Mouse (Mus musculus) limb, embryonic 12.5 days (tissue): ENCODE measurements around the gene Picalm. TPM values are rescaled to one million over a fixed set of nuclear protein-coding genes. Genes with fewer than 3 reads are reported as not detected.

Source experiments
- ATAC-seq: fragments of 200-750 bp; cut with Nextera tagmentation; 2 replicates; pipeline ENCODE4 v1.8.0; 2017; ENCODE audit warnings: low read depth, moderate TSS enrichment; ENCODE audit not compliant: insufficient number of reproducible peaks, insufficient read depth, low FRiP score, low TSS enrichment
- H3K27ac ChIP-seq: fragments of 300-500 bp; sonication (generic); 2 replicates; pipeline ENCODE4 v1.5.1; 2016; ENCODE audit warnings: mild to moderate bottlenecking, moderate library complexity
- H3K27me3 ChIP-seq: fragments of 300-500 bp; sonication (generic); 2 replicates; pipeline ENCODE4 v1.6.1; 2016; ENCODE audit warnings: mild to moderate bottlenecking, moderate library complexity
- H3K36me3 ChIP-seq: fragments of 300-500 bp; sonication (generic); 2 replicates; pipeline ENCODE4 v1.6.1; 2016; ENCODE audit warnings: mild to moderate bottlenecking, moderate library complexity
- H3K4me1 ChIP-seq: fragments of 300-500 bp; sonication (generic); replicated peaks from 2 replicates; pipeline ENCODE4 v1.6.1; 2016
- H3K4me2 ChIP-seq: fragments of 300-500 bp; sonication (generic); 2 replicates; pipeline ENCODE4 v1.6.1; 2016; ENCODE audit warnings: mild to moderate bottlenecking, moderate library complexity
- H3K4me3 ChIP-seq: fragments of 300-500 bp; sonication (generic); replicated peaks from 2 replicates; pipeline ENCODE4 v1.5.1; 2016; ENCODE audit warnings: mild to moderate bottlenecking
- H3K9ac ChIP-seq: fragments of 300-500 bp; sonication (generic); replicated peaks from 2 replicates; pipeline ENCODE4 v1.6.1; 2016; ENCODE audit warnings: mild to moderate bottlenecking, moderate library complexity
- H3K9me3 ChIP-seq: fragments of 300-500 bp; sonication (generic); 2 replicates; pipeline ENCODE4 v1.6.1; 2016; ENCODE audit warnings: mild to moderate bottlenecking, moderate library complexity
- WGBS: fragments of 180-500 bp; shearing (Covaris S2); methylation state at CpG from one replicate; pipeline ENCODE4 v1.1.7; 2016; 5-methylcytosine and 5-hydroxymethylcytosine counted together
- polyA plus RNA-seq: library from polyadenylated mRNA; unstranded; fragments of >200 nt; fragmentation: Nextera tagmentation; extraction: Ambion mirVana; gene quantifications from 2 replicates; pipeline ENCODE4 v1.2.1, GENCODE M21; 2016

The Picalm gene
- polyA plus RNA-seq, 1 experiment from 2014 or later = 45.4 TPM

DNA sequence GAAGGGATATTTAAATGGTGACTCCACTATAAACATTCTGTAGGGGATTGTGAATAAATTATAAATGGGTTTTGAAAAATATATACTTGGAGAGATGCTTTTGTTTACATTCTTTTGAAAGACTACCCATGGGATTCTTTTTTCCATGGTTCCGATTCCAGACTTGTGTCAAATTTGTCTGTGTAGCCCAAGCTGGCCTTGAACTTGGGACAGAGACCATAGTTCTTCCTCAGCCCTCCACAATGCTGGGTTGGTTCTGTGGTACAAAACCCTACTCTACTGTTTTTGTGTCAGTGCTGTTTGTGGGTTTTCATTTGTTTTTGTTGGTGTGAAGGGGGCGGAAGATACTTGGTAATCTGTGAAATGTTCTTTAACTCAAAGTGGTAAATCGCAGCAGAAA, 2.3 kb downstream of the Picalm start:
- Histone ChIP-seq H3K27me3 (no peaks in the 10 kb centered on the region), H3K4me3 (peak overlapping the region; percentile 89), H3K36me3 (no peaks in the 10 kb centered on the region), H3K27ac (no peak overlapping the region), H3K9ac (peak overlapping the region; percentile 96), H3K9me3 (no peaks in the 10 kb centered on the region), H3K4me2 (peak overlapping the region; percentile 70), H3K4me1 (peaks cover 14% of the 10 kb centered on the region)
- 77% methylated on average over 3 of the region's 3 CpGs for WGBS
- ATAC-seq = no peak

DNA sequence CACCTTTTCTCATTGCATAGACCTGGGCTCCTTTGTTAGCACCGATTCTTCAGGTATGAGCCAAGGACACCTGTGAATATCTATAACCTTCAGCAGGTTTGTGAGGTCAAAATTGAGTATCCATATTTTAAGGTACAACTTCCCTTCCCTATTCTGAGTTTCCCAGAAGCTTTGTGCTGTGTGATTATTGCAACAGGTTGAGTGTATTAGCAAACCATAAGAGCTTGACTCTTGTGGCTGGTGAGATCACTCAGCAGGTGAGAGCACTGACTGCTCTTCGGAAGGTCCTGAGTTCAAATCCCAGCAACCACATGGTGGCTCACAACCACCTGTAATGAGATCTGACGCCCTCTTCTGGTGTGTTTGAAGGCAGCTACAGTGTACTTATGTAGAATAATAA, 6.7 kb downstream of the Picalm start:
- H3K4me1 ChIP-seq = peaks cover 9% of the 10 kb centered on the region
- no peak overlapping the region for H3K9ac ChIP-seq
- WGBS = 87% methylated on average over 3 of the region's 3 CpGs
- no peak overlapping the region for H3K4me3 ChIP-seq
- no peaks in the 10 kb centered on the region for H3K27me3 ChIP-seq
- H3K4me2 ChIP-seq = no peak overlapping the region
- no peaks in the 10 kb centered on the region for H3K36me3 ChIP-seq
- H3K9me3 ChIP-seq = no peaks in the 10 kb centered on the region
- no peak overlapping the region for H3K27ac ChIP-seq
- ATAC-seq = no peak

DNA sequence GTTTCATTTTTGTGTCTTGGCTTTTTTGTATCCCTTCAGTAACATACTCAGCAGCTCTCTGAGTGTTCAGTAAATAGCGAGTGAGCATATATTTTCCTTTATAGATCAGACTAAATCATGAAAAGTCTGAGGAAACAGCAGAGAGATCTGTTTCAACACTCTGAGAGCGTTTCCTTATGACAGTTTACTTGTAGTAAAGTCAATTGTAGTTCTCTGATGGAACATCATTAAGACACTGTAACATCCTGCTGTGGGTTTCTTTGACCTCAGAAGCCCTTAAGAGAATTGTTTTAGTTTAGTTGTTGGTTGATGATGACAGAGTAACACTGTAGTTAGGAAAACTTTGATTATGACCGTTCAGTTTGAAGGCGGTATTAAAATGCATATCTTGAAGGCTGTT, 8.3 kb downstream of the Picalm start:
- no peaks in the 10 kb centered on the region for H3K36me3 ChIP-seq
- 83% methylated on average over 4 of the region's 4 CpGs for WGBS
- H3K4me2 ChIP-seq = no peak overlapping the region
- H3K4me1 ChIP-seq = 0 out of 2 replicates have a peak, but pooled peaks cover 3% of the 10 kb centered on the region
- ATAC-seq = no peak
- no peak overlapping the region for H3K27ac ChIP-seq
- H3K4me3 ChIP-seq = no peak overlapping the region
- H3K27me3 ChIP-seq = no peaks in the 10 kb centered on the region
- no peak overlapping the region for H3K9ac ChIP-seq
- H3K9me3 ChIP-seq = no peaks in the 10 kb centered on the region

DNA sequence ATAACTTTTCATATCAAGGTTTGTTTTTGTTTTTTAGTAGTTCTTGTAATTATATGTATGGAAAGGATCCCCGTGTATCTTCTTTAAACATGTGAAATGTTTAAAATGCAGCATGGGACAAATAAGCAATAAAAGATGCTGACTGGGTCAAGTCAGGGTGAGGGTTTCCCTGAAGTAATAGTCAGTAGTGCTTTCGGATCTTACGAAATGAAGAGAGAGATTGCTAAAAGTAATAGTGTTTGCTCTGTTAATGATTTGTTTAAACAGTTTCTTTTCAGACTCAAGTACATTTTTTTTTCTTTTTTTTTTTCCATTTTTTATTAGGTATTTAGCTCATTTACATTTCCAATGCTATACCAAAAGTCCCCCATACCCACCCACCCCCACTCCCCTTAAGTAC, 10.3 kb downstream of the Picalm start:
- peaks cover 4% of the 10 kb centered on the region; the same call in 1 of the 2 replicates for H3K4me1 ChIP-seq

DNA sequence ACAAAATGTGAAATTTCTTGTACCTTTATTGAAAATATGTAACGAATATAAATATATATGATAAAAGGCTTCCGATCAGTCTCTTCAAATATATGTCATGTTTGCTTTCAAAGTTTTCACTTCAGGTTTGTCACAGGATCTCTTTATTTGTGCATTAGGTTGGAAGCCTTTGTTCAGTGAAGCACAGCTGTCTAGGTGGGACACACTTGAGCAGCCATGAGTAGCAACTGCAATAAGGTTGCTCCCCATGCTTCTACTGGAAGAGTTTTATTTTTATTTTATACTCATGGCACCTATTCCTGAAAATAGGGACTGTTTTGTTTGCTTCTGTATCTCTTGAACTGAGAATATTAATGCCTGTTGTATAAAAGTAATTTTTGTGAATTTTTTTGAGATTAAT, 14.3 kb downstream of the Picalm start:
- Histone ChIP-seq H3K4me2 (no peak overlapping the region), H3K27ac (no peak overlapping the region), H3K36me3 (no peaks in the 10 kb centered on the region), H3K9me3 (no peaks in the 10 kb centered on the region), H3K9ac (no peak overlapping the region), H3K27me3 (no peaks in the 10 kb centered on the region), H3K4me1 (peaks cover 15% of the 10 kb centered on the region), H3K4me3 (no peak overlapping the region)
- WGBS = 94% methylated on average over 2 of the region's 2 CpGs
- no peak for ATAC-seq

More for the DNA sequence above, 10.3 kb downstream of the Picalm start:
- ATAC-seq = no peak
- no peak overlapping the region for H3K9ac ChIP-seq
- no peak overlapping the region for H3K4me2 ChIP-seq
- H3K9me3 ChIP-seq = no peaks in the 10 kb centered on the region
- H3K36me3 ChIP-seq = no peaks in the 10 kb centered on the region
- no peak overlapping the region for H3K4me3 ChIP-seq
- H3K27me3 ChIP-seq = no peaks in the 10 kb centered on the region
- 82% methylated on average over 3 of the region's 3 CpGs for WGBS
- H3K27ac ChIP-seq = no peak overlapping the region

DNA sequence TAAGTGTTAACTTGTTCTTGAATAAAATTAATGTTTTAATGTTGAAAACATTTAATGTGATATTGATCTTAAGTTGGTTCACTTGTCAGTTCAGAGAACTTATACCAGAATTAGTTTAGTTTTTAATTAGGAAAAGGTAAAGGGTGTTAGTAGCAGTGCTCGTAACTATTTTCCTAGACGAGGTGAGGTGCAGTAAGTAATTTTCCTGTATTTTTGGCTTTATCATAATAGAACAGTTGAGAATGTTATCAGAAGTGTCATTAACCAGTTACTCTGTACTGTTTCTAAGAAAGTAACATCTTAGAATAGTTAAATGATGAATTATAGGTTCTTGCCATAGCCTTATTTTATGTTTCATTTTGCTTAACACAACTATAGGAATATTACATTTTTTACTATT, 15.0 kb downstream of the Picalm start:
- peaks cover 15% of the 10 kb centered on the region for H3K4me1 ChIP-seq
- H3K9me3 ChIP-seq = no peaks in the 10 kb centered on the region
- no peaks in the 10 kb centered on the region for H3K36me3 ChIP-seq
- H3K27ac ChIP-seq = no peak overlapping the region
- WGBS = 70% methylated on average over 2 of the region's 2 CpGs
- H3K9ac ChIP-seq = no peak overlapping the region
- no peaks in the 10 kb centered on the region for H3K27me3 ChIP-seq
- no peak for ATAC-seq
- H3K4me2 ChIP-seq = no peak overlapping the region
- H3K4me3 ChIP-seq = no peak overlapping the region

DNA sequence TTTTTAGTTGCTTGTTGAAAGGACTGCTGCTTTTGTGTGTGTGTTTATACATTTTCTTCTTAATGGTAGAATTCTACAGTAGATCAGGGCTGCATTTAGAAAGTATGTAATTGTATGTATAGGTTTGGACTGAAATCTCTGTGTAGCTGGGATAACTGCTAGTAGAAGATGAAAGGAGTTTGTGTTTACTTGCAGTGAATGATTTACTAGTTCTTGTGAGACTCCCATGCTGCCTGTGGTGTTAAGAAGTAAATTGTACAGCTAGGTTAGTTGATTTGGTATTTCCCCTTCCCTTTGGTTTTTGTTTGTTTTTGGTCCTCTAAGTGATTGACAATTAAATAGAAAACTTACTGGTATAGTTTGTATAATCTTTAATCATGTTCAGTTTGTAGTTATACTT, 15.4 kb downstream of the Picalm start:
- H3K36me3 ChIP-seq = no peaks in the 10 kb centered on the region
- H3K9ac ChIP-seq = no peak overlapping the region
- no peak overlapping the region for H3K4me3 ChIP-seq
- H3K9me3 ChIP-seq = no peaks in the 10 kb centered on the region
- no peak overlapping the region for H3K27ac ChIP-seq
- no peaks in the 10 kb centered on the region for H3K27me3 ChIP-seq
- H3K4me1 ChIP-seq = peaks cover 15% of the 10 kb centered on the region
- ATAC-seq = no peak
- no peak overlapping the region for H3K4me2 ChIP-seq

DNA sequence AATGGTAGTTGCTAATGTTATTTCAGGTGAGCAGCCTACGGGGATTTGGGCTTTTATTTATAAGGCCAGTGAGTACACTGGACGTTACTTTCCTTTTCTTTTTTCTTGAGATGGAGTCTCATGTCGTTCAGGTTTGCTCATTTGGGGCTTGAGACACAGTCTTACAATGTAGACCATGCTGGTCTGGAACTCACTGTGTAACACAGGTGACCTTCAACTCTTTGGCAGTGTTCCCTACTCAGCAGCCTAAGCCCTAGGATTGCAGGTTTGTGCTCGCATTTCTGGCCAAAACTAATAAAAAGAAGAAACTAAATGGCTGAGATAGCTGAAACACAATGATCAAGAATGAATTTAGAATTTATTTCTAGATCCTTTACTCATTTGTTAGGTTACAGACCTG, 15.9 kb downstream of the Picalm start:
- Histone ChIP-seq H3K27ac (no peak overlapping the region), H3K36me3 (no peaks in the 10 kb centered on the region), H3K9me3 (no peaks in the 10 kb centered on the region), H3K9ac (no peak overlapping the region), H3K4me3 (no peak overlapping the region), H3K27me3 (no peaks in the 10 kb centered on the region), H3K4me2 (no peak overlapping the region), H3K4me1 (peaks cover 15% of the 10 kb centered on the region)
- no peak for ATAC-seq
- 60% methylated on average over 4 of the region's 4 CpGs for WGBS

DNA sequence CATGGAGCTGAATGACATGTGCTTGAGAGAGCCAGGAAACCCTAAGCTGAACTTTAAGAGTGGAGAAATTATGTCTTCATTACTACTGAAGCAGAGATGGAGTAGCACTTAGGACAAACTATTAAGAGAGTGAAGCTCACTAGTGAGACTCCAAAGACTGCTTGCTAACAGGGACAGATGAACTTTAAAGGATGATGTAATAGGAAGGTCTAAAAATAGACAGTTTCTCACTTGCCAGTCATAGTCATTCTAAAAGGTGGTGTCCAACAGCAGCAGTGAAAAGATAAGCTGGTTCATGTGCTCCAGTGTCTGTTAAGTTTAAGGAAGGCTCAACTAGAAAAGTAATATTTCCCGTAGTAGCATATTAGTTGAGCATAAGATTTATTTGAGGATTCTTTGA, 16.3 kb downstream of the Picalm start:
- ATAC-seq = 0 out of 2 replicates have a peak, but pooled peaks have one; percentile 31
- no peak overlapping the region for H3K27ac ChIP-seq
- H3K36me3 ChIP-seq = no peaks in the 10 kb centered on the region
- no peak overlapping the region for H3K9ac ChIP-seq
- H3K4me3 ChIP-seq = no peak overlapping the region
- H3K27me3 ChIP-seq = no peaks in the 10 kb centered on the region
- 89% methylated on average over 1 of the region's 1 CpGs for WGBS
- no peak overlapping the region for H3K4me2 ChIP-seq
- no peaks in the 10 kb centered on the region for H3K9me3 ChIP-seq
- H3K4me1 ChIP-seq = peaks cover 15% of the 10 kb centered on the region

DNA sequence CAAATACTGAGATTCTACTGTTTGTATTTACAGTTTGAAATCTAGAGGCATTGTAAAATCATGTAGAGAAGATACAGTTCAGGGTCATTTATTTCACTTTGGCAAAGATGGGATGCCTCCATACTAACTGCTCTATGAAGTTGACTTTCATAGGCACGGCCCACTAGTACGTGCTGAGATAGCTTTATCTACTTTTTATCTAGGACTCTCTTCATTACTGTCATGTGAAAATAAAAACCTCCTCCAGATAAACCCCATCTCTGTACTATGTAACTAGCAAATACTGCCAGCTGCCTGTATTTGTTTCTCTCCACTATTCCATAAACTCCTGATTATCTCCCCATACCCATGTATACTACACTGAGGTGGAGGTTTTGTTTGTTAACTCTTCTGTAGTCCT, 18.0 kb downstream of the Picalm start:
- WGBS = 87% methylated on average over 2 of the region's 2 CpGs
- Histone ChIP-seq H3K9ac (no peak overlapping the region), H3K27me3 (no peaks in the 10 kb centered on the region), H3K27ac (no peak overlapping the region), H3K4me2 (no peak overlapping the region), H3K4me1 (peaks cover 11% of the 10 kb centered on the region), H3K4me3 (no peak overlapping the region), H3K9me3 (no peaks in the 10 kb centered on the region), H3K36me3 (peaks cover 4% of the 10 kb centered on the region; the same call in 1 of the 2 replicates)
- no peak for ATAC-seq

DNA sequence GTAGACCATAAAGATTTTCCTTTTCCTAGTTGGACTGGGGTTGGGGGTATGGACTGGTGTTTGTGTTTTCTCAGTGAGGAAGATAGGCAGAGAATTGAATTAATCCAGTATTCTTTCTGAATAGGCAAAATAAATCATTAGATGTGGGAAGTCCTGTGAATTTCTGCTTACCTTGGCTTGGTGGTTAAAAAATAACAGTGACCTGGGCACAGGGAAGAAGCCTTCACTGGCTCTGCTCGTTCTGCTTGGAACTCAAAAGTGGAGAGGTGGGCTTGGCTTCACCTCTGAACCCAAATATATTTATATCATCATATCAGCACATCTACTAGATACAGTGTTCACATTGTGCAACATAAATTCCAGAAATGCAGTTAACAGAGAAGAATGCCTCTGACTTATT, 18.5 kb downstream of the Picalm start:
- Histone ChIP-seq H3K27ac (no peak overlapping the region), H3K36me3 (peaks cover 4% of the 10 kb centered on the region; the same call in 1 of the 2 replicates), H3K9ac (no peak overlapping the region), H3K27me3 (no peaks in the 10 kb centered on the region), H3K9me3 (no peaks in the 10 kb centered on the region), H3K4me1 (peaks cover 11% of the 10 kb centered on the region), H3K4me3 (no peak overlapping the region), H3K4me2 (no peak overlapping the region)
- ATAC-seq = no peak
- WGBS = 52% methylated on average over 1 of the region's 1 CpGs

DNA sequence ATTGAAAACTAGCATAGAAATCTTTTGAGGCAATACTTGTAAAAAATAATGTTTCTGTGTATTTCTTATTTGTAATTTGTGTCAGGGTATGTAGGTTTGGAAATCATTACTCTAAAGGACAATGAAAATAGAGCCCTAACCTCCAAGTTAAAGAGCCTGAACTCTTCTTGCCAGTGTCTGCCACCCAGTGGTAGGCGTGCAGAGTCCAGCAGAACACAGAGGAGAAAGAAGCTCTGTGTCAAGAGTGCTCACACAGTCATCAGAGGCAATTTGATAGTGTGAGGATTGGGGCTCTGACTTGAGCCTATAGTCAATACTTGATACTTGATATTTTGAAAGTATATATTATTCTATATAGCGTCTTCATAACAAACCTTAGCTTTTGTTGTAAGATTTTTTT, 20.3 kb downstream of the Picalm start:
- Histone ChIP-seq H3K36me3 (peaks cover 4% of the 10 kb centered on the region; the same call in 1 of the 2 replicates), H3K4me2 (no peak overlapping the region), H3K27me3 (no peaks in the 10 kb centered on the region), H3K27ac (no peak overlapping the region), H3K4me3 (no peak overlapping the region), H3K9ac (no peak overlapping the region), H3K9me3 (no peaks in the 10 kb centered on the region), H3K4me1 (peaks cover 11% of the 10 kb centered on the region)
- WGBS = 43% methylated on average over 2 of the region's 2 CpGs
- no peak for ATAC-seq
